Mouse (Mus musculus) kidney, adult 2 months (tissue): Measurements from ENCODE around the gene Gm3618. TPM values are rescaled to one million over a fixed set of nuclear protein-coding genes. Genes with fewer than 3 reads are reported as not detected.
"Not testable (repeated sequence)": the region's sequence is repeated elsewhere in the genome, so short reads cannot be mapped to it uniquely, and the experiment has no call there.

Source experiments
- DNase-seq: peaks from one replicate; pipeline ENCODE4 v3.0.0; 2021
- H3K27ac ChIP-seq: fragments of 200-500 bp; 2 replicates; pipeline ENCODE4 v1.5.1; 2012; ENCODE audit warnings: low read depth, low read length, control low read depth, inconsistent platforms; ENCODE audit not compliant: insufficient read depth
- H3K27me3 ChIP-seq: fragments of 200-500 bp; replicated peaks from 2 replicates; pipeline ENCODE4 v1.6.1; 2012; ENCODE audit warnings: mild to moderate bottlenecking, moderate library complexity, low read length, inconsistent platforms; ENCODE audit not compliant: control insufficient read depth, insufficient read depth
- H3K36me3 ChIP-seq: fragments of 200-500 bp; 2 replicates; pipeline ENCODE4 v1.6.1; 2012; ENCODE audit warnings: mild to moderate bottlenecking, moderate library complexity, low read length, inconsistent platforms; ENCODE audit not compliant: control insufficient read depth, insufficient read depth
- H3K4me1 ChIP-seq: fragments of 200-500 bp; 2 replicates; pipeline ENCODE4 v1.6.1; 2011; ENCODE audit warnings: low read length; ENCODE audit not compliant: control insufficient read depth, insufficient read depth
- H3K4me3 ChIP-seq: fragments of 200-500 bp; 2 replicates; pipeline ENCODE4 v1.5.1; 2011; ENCODE audit warnings: mild to moderate bottlenecking, low read depth, low read length, control low read depth; ENCODE audit not compliant: insufficient read depth
- WGBS: fragments of 180-500 bp; shearing (Covaris S2); methylation state at CpG from one replicate; pipeline ENCODE4 v1.1.7; 2018; 5-methylcytosine and 5-hydroxymethylcytosine counted together
- polyA plus RNA-seq: library from polyadenylated mRNA; depleted of rRNA; stranded (reverse); fragments of >200 nt; gene quantifications from 2 replicates; pipeline ENCODE4 v1.2.3, GENCODE M21; 2012; rRNA removed

Gene Gm3618
- not detected in 2 replicates for polyA plus RNA-seq

DNA sequence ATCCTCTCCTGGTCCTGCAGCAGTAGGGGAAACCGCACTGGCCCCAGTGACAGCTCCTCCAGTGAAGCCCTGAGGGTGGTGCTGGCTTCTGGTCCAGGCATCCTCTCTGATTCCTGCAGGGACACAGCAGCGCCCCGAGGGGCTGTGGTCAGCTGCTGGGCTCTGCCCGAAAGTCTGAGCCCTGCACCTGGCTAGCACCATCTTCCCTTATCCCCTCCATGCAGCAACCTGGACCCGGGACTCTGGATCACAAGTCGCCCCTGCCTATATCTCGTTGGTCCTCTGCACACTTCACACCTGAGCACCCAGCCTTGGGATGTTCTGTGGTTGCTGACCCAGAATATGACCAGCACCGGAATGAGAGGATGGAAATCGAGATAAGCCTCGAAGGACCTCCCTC, at the start of gene Gm3618:
Gene Gm3618, minus strand, starts transcription at position 101 of the 400 bp plus-strand sequence.
- not testable (repeated sequence) for H3K27me3 ChIP-seq, H3K4me3 ChIP-seq, H3K4me1 ChIP-seq, H3K27ac ChIP-seq, H3K36me3 ChIP-seq, DNase-seq
- WGBS = no CpG with 5 or more reads among the region's 10 CpGs

DNA sequence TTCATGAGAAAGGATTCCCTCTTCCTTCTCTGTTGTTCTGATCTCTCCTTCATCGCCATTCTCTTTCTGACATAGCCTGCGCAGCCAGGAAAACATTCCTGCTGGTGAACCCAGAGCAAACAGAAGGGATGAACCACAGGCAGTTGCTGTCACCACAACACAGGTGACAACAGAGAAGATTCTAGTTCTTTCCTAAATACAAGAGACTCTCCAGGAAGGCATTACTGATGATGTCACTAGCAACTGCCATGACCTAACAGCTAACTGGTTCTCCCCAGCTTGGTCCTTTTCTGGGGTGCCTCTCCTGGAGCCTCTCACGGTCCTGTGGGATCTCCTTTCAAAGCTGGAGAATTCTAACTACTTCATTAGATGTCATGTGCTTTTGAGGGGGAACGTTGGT, 46.7 kb upstream of the Gm3618 start, which contains the start of gene Gm16440:
Gene Gm16440, minus strand, starts transcription at position 101 of the 400 bp plus-strand sequence.
- H3K27me3 ChIP-seq, DNase-seq, H3K4me1 ChIP-seq, H3K36me3 ChIP-seq, H3K4me3 ChIP-seq, H3K27ac ChIP-seq: not testable (repeated sequence)
- 87% methylated on average over 2 of the region's 4 CpGs for WGBS

DNA sequence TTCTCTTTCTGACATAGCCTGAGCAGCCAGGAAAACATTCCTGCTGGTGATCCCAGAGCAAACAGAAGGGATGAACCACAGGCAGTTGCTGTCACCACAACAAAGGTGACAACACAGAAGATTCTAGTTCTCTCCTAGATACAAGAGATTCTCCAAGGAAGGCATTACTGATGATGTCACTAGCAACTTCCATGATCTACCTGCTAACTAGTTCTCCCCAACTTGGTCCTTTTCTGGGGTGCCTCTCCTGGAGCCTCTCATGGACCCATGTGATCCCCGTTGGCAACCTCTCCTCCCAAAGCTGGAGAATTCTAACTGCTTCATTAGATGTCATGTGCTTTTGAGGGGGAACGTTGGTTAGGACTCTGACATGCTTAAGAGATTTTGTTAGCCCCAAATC, 38.7 kb downstream of the Gm3618 start, which contains the start of gene Gm21103:
Gene Gm21103, minus strand, starts transcription at position 101 of the 400 bp plus-strand sequence.
- not testable (repeated sequence) for H3K27me3 ChIP-seq, H3K4me3 ChIP-seq, H3K27ac ChIP-seq, H3K36me3 ChIP-seq, DNase-seq, H3K4me1 ChIP-seq
- 64% methylated on average over 2 of the region's 2 CpGs for WGBS

DNA sequence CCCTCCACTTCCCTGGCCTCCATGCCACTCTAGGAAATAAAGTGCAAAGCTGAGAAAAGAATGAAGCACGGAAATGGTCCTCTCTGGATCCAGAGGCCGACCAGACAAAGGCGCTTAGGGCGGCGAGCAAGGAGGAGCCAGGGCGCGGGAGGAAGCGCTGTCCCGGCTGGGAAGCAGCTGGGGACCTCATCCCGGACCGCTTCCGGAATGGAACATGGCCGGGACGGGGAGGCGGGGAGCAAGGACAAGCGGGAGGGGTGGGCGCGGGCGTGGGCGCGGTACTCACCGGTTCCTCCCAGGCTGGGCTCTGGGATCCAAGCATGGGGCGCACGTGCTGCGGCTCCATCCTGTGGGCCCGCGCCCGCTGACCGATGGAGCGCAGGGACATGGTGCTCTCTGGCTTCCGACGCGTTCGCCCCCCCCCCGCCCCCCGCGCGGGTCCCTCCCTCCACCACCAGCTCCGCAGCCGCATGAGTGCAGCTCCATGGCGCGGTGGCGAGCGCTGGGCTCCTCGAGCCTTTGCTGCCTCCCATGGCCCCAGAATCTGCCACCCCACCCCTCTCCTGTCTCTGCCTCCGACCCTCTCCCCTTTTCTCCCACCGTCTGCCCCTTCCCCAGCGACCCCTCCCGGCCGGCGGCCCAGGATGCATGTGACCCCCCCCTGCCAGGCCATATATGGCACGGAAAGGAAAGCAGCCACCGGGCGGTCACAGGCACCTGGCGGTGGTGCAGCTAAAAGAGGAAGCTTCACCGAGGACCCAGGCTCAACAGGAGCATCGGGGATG, 56.4 kb downstream of the Gm3618 start, which contains the start of gene Gm3411:
Gene Gm3411, minus strand, starts transcription at position 320 of the 785 bp plus-strand sequence.
- H3K4me3 ChIP-seq, H3K27ac ChIP-seq, H3K36me3 ChIP-seq, H3K27me3 ChIP-seq, H3K4me1 ChIP-seq: not testable (repeated sequence)
- 1% methylated on average over 57 of the region's 57 CpGs for WGBS
- DNase-seq = peak; percentile 55

Other genes starting within 250 kb of the Gm3618 start
- not detected in 2 replicates for gene Gm8206, start 249.7 kb downstream of the Gm3618 start, polyA plus RNA-seq
- gene Gm3468, start 235.0 kb downstream of the Gm3618 start, polyA plus RNA-seq = 0.05 TPM in 2 replicates
- not detected in 2 replicates for gene Gm3476, start 217.9 kb downstream of the Gm3618 start, polyA plus RNA-seq
- not detected in 2 replicates for gene Gm21560, start 124.4 kb downstream of the Gm3618 start, polyA plus RNA-seq
- 0.16 TPM in 1 of 2 replicates, not detected in the other for gene Gm3411, start 56.4 kb downstream of the Gm3618 start, polyA plus RNA-seq
- gene Gm21103, start 38.8 kb downstream of the Gm3618 start, polyA plus RNA-seq = not detected in 2 replicates
- gene Gm16440, start 46.6 kb upstream of the Gm3618 start, polyA plus RNA-seq = not detected in 2 replicates
- gene Gm3591, start 68.8 kb upstream of the Gm3618 start, polyA plus RNA-seq = not detected in 2 replicates
- gene Gm3594, start 100.9 kb upstream of the Gm3618 start, polyA plus RNA-seq = not detected in 2 replicates
- not detected in 2 replicates for gene Gm8356, start 193.6 kb upstream of the Gm3618 start, polyA plus RNA-seq
- 0.06 TPM in 1 of 2 replicates, not detected in the other for gene Gm3629, start 246.9 kb upstream of the Gm3618 start, polyA plus RNA-seq